Mouse (Mus musculus) olfactory bulb, adult 2 months (tissue): Measurements from ENCODE around the gene Col4a5.

Experiments used
- CTCF ChIP-seq: fragments of 200-500 bp; IDR thresholded peaks from 2 replicates; pipeline ENCODE4 v1.5.1; 2012; ENCODE audit warnings: low read depth, mild to moderate bottlenecking, low read length, moderate library complexity; ENCODE audit not compliant: insufficient read depth
- POLR2A ChIP-seq: fragments of 200-500 bp; IDR thresholded peaks from 2 replicates; pipeline ENCODE4 v1.6.1; 2012; ENCODE audit warnings: mild to moderate bottlenecking, low read depth, low read length, moderate library complexity; ENCODE audit not compliant: insufficient read depth

DNA sequence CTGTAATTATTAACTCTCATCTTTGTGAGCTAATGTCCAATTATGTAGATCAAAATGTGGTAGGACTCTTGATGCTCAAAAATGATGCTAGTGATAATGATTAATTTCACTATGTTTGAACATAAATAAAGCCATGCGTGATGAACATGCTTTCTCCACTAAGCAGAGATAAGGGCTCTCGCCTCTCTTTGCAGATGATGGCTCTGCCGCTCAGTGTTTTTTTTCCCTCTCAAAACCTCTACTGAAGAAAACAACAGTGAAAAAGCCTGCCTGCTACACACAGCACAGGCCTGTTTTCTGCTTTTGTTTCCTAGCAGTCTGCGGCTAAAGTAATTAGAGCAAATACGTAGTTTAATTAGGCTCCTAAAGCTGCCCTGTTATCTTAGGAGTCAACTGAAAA, 254.4 kb downstream of the Col4a5 start:
- no peak for TF ChIP-seq CTCF
- TF ChIP-seq POLR2A, result no peak
